Mouse (Mus musculus): ENCODE measurements around the gene Neurod1.

The Neurod1 gene

DNA sequence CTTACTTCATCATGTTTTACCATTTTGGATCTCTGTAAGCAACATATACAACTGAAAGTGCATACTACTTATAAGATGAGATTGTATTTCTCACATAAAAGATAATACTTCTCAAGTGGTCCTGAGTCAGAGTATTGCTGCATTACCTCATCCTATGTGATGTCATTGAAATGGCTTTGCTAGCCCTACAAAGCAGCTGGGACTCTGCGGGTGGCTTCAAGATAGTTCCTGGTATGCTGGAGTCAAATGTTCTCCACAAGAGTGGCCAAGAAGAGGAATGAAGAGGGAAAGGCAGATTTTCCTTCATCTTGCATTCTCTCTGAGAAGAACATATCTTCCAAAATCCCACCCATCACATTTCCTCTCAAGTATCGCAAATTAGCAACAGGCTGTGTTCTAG is 13.2 kb downstream of the Neurod1 start:
- in situ Hi-C loops (cut with MboI, MseI): no loop called here

DNA sequence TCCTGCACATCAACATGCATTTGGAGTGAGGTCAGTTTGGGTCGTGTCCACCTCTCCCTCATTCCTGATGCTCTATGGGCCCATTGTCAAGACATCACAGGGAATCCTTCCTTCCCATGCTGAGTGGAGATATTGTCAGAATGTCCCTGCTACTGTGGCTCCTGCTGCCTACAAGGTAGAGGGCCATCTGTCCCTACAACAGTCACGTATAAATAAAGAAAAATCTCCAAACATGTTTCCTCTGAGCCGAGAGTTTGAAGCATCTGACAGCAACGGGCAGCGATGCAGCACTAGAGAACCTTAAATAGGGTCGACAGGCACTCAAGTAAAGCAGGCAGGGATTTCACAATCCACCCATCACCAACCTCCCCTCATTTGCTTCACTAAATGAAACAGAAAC is 13.6 kb downstream of the Neurod1 start:
- in situ Hi-C loops (cut with MboI, MseI): no loop called here

DNA sequence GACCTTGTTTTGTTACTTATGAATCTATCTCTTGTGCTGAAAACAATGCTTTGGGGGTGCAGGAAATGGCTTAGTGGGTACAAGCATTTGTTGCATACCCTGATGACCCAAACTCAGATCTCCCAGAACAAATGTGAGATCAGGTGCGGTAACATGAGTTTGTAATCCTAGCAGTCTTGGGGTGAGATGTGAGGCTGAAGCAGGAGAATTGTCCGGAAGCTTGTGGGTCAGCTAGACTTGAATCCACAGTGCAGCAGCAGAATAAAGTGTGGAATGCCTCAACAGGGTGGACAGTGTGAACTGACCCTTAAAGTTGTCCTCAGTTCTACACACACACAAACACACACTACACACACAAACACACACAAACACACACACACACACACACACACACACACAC is 14.3 kb downstream of the Neurod1 start:
- in situ Hi-C loops (cut with MboI, MseI): no loop called here

DNA sequence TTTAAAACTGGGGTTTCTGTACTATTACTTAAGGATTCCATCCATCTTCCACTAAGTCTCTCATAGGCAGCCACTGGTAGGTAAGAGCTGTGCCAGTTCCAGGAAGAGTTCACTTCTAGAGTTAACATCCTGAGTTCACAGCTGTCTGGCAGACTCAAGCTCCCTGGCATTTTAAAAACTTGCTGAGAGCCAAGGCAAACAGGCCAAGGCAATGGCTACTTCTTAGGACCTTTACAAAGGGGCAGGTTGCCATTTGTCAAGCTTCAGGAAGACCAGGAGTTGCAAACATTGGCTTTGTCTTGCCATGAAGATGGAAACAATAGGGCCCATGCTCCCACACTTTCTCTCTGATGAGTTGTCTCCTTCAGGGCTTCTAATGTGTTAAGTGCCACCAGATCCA is 26.5 kb downstream of the Neurod1 start:
- in situ Hi-C loops (cut with MboI, MseI): no loop called here

DNA sequence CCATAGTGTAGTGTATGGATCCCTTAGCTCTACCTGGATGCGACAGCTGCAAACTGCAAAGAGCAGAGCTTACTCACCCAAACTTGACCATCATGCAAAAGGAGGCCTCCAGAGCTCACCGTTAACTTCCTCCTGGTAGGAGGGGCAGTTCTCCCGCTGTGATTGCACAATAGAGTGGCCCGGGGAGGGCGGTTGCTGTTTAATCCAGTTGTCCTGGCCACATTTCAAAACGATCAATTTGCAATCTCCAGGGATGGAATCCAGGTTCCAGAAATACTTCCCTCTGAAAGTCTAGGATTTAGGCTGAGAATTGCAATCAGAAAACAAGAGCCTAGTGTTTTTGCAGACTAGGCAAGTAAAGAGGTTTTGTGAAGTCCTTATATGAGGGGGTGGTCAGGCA is 26.9 kb downstream of the Neurod1 start:
- in situ Hi-C loops (cut with MboI, MseI): no loop called here

DNA sequence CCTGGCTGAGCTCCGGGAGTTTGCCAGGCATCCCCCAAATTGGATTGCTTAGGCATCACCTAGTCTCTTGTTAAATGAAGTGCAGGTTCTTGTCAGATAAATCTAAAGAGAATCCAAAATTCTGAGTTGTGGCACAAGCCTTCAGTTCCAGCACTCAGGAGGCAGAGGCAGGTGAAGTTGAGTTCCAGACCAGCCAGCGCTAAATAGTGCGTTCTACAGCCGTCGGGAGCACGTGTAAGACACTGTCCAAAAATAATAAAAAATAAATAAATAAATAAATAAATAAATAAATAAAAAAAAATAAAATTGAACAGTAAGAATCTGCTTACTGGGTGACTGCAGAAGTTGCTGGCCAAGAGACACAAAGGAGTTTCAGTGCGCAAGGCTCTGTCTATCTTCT is 27.4 kb downstream of the Neurod1 start:
- in situ Hi-C loops (cut with MboI, MseI): no loop called here

DNA sequence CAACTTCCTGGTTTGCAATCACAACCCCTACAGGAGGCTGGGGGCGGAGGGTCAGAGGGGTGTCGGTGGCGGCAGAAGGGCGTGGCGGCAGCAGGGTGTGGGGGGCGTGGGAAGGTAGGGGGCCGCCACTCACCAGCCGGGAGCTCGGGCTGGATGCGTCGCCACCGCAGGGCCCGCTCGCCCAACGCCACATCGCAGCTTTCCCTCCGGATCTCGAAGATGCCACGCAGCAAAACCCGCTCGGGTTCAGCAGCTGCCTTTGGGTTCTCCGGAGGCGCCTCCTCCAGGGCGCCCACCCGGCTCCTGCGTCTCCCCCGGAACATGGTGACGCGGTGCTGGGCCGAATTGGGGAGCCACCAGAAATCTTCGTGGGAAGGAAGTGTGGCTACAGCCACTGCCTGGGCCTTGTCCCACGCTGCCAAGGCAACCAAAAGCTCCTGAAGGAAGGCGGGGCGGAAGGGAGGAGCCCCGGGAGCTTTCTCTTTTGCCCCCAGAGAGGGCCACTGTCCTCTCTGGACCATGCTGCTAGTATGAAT is 27.9 kb downstream of the Neurod1 start:
- in situ Hi-C loops (cut with MboI, MseI): no loop called here

DNA sequence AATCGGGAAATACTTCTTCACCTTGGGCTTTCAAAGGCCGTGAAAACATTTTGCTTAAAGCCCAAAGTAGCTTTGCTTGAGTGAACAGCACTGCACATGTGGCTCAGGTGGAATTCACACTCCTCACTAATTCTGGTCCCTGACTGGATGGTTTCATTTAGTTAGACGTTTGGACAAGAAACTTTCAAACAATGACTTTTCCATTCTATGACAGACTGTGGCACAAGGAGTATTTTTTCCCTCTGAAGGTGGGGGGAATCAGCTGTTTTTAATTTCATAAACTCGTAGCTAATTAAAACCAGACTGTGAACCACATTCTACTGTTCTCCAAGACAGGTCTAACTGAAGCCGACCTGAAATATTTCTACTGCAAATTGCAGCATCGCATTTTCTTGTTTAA is 28.5 kb downstream of the Neurod1 start:
- in situ Hi-C loops (cut with MboI, MseI): no loop called here

DNA sequence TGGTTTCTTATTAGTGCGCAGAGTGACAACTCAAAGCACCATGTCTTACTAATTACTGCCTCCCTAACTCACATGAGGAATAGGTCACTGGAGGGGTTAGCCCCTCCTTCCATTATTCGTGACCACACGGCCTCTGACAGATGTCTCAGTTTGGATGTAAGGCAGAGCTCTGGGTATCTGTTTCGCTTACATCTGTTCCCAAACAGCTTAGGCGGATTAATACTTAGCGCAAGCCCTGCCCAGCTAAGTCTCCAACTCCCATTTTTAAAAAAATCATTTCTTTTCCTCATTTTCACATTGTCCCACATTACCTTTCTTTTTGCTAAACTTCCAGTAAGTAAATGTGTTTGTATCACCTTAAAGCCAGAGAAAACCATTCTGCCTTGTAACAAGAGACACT is 34.9 kb downstream of the Neurod1 start:
- in situ Hi-C loops (cut with MboI, MseI): no loop called here

DNA sequence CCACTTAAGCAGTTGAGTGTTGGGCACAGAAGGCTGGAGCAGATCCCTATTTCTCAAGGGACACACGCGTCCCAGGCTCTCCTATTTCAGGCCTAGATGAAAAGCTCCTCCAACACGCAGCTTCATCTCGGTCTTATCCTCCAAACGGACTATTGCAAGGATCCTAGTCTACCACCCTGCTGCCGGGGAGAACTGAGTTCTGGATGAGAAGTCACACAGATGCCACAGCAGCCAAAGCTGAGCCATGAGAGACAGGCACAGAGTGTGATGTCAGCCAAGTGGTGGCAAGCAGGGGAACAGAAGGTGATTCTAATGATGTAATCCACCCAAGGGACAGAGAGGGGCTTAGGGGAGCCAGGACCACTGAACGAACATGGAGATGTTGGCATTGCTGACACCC is 42.0 kb downstream of the Neurod1 start:
- in situ Hi-C loops (cut with MboI, MseI): no loop called here

DNA sequence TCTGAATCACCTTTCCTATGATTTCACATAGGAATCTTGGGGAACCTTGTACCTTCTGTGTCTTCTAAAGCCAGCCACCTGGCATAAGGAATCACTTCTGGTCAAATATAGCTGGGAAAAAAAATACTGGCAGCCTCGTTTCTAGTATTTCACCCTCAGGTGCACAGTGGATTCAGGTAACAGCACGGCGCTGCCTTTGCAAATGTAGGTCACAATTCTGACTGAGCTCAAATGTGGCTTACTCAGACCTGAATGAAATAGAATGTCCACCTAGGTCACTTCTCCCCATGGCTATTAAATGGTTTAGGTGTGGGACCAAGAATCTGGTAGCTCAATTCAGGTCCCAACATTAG is 45.7 kb downstream of the Neurod1 start:
- in situ Hi-C loops (cut with MboI, MseI): no loop called here

DNA sequence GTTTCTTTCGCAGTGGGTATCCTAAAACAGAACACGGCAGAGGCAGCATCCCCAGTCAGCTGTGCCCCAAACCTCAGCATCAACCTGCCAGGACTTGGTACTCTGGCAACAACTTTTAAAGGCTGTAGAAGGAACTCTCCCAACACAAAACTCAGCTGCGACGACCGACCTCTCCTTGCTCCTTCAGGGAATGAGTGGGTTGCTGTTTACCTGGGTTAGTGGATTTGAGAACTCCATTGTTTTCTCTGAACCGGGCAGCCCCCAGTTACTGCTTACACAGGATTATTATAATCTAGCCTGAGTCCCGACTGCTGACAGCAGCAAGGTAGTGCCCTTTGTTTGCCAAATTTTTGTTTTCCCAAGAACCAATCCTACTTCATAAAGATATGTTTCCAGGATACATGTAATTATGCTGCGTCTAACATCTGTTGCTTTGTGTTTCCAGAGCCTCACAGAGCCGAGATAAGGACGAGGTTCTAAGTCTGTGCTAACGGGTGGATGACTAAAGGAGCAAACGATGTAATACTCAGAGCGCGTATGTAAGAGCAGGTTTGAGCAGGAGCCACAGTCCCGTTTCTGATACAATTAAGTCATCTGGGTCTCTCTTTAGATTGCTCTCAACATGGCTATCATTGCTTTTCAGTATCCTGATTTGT is 46.2 kb downstream of the Neurod1 start:
- in situ Hi-C loops (cut with MboI, MseI): no loop called here

DNA sequence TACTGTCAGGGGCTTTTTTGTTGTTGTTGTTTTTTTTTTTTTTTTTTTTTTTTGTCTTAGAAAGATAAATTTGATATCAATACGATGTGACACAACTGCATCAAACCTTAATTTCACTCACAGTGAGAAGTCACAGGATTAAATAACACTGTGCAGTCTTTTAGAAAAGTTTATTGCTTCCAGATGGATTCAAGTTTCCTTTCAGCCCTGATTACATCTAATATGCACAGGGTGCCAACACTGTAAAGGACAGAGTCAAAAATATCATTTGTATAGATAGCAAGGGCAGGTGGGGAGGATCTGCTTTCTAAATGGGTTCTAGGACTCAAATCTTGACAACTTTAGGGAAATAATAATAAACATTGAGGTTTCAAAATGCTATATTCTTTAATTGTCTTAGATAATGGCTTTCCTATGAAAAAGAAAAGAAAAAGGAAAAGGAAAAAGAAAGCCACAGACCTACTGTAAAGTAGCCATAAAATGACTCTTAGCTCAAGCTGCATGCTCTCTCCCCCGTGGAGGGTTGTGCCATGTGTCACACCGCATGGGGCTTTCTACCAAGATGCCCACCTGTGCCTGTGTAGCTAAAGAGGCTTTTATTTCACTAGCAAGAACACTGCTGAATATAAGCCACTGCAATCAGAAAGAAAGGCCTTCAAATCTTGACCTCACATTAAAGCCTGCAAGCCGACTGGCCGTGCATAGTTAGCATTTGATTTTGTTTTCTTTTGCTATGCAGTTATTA is 50.7 kb downstream of the Neurod1 start:
- in situ Hi-C loops (cut with MboI, MseI): no loop called here

Measured in T-helper 1 cell (primary cell).